Mouse (Mus musculus): ENCODE measurements around the gene Cct8.

Gene Cct8

GRCm38 (mm10) chr16:87495716-87496447 is at the start of gene Cct8:
Gene Cct8, minus strand, starts transcription at chr16:87495873.
- peak; percentile 29; the same call in 1 of the 2 replicates for TF ChIP-seq GATA4 (IDR thresholded peaks at IDR 0.05; ENCODE audit: insufficient replicate concordance, low read length)

DNA sequence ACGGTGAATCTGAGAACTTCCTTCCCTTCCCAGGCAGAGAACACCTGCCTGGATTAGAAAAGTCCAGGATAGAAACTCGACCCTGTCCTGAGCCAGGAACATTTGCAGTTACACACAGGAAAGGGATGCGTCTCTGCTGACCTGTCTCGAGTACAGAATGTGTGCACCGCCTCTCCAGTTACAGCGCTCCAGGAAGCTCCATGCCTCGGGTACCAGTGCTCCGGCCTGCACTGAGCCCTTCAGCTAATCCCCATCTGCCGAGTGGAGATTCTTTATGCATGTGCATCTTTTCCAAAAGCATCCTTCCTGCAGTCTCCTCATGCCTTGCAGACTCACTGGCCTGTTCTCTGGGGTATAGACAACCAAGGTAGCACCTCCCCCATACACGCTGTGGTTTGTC is 33.1 kb upstream of the Cct8 start:
- no peak for TF ChIP-seq GATA4 (IDR thresholded peaks at IDR 0.05; ENCODE audit: insufficient replicate concordance, low read length)

DNA sequence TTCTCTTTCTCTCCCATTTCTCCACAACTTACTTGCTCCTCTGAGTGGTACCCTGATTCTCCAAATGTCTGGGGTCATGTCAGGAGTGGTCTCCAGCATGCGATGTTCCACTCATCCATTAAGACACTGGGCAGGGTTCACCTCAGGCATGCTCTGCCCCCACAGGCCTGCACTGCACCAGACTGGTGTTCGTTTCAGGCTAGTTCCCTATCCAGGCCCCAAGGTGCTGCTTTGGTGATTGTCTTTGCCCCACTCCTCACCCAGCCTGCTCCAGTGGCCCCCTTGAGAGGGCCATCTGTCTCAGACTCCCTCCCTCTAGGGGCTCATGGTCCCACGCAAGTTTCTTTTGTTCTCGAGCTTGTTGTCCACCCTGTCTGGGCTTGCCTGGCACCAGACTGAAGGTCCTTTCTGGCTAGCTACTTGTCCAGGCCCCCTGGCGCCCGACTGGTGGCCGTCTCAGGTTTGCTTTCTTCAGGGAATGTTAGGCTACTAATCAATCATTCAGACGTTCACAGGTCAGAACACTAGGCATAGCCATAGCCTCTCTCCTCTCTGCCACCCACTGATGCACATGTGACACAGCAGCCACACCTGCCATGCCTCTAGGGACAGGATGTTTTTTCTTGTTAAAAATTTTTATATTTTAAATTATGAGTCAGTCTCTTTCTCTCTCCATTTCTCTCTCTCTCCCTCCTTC is 32.0 kb upstream of the Cct8 start:
- TF ChIP-seq GATA4 (IDR thresholded peaks at IDR 0.05; ENCODE audit: insufficient replicate concordance, low read length) = no peak

DNA sequence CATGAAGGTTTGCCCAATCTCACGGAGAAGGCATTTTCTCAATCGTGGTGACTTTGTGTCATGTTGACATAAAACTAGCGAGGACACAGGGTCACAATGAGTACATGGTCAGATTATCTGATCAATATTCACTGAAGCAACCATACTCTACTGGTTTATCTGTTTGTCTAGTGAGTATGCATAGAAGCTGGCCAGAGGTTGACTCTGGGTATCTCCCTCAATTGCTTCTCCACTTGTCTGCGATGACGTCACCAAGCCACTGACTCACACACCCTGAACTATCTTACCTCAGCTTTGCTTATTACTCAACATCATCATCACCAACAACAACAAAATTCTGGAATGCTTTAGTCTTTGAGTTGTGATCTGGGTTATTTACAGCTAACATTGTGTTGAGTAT is 28.6 kb upstream of the Cct8 start:
- TF ChIP-seq GATA4 (IDR thresholded peaks at IDR 0.05; ENCODE audit: insufficient replicate concordance, low read length) = peak; percentile 4; the same call in 1 of the 2 replicates

- no peak for TF ChIP-seq GATA4 (IDR thresholded peaks at IDR 0.05; ENCODE audit: insufficient replicate concordance, low read length)
These were observed 16.7 kb upstream of the Cct8 start for GRCm38 (mm10) chr16:87512331-87512730.

- TF ChIP-seq GATA4 (IDR thresholded peaks at IDR 0.05; ENCODE audit: insufficient replicate concordance, low read length) = no peak
These were observed 16.0 kb upstream of the Cct8 start for GRCm38 (mm10) chr16:87511706-87512105.

- TF ChIP-seq GATA4 (IDR thresholded peaks at IDR 0.05; ENCODE audit: insufficient replicate concordance, low read length) = no peak
These were observed 5.8 kb upstream of the Cct8 start for GRCm38 (mm10) chr16:87501304-87502078.

GRCm38 (mm10) chr16:87499556-87499955 is 3.9 kb upstream of the Cct8 start:
- no peak for TF ChIP-seq GATA4 (IDR thresholded peaks at IDR 0.05; ENCODE audit: insufficient replicate concordance, low read length)

- TF ChIP-seq GATA4 (IDR thresholded peaks at IDR 0.05; ENCODE audit: insufficient replicate concordance, low read length) = no peak
These were observed 1.5 kb upstream of the Cct8 start for GRCm38 (mm10) chr16:87497171-87497570.

GRCm38 (mm10) chr16:87496728-87497127 is 1.1 kb upstream of the Cct8 start:
- no peak for TF ChIP-seq GATA4 (IDR thresholded peaks at IDR 0.05; ENCODE audit: insufficient replicate concordance, low read length)

- TF ChIP-seq GATA4 (IDR thresholded peaks at IDR 0.05; ENCODE audit: insufficient replicate concordance, low read length) = no peak
These were observed 568 bp downstream of the Cct8 start for GRCm38 (mm10) chr16:87494955-87495655.

- TF ChIP-seq GATA4 (IDR thresholded peaks at IDR 0.05; ENCODE audit: insufficient replicate concordance, low read length) = peak; percentile 92
These were observed 7.1 kb downstream of the Cct8 start for GRCm38 (mm10) chr16:87488605-87489004.

DNA sequence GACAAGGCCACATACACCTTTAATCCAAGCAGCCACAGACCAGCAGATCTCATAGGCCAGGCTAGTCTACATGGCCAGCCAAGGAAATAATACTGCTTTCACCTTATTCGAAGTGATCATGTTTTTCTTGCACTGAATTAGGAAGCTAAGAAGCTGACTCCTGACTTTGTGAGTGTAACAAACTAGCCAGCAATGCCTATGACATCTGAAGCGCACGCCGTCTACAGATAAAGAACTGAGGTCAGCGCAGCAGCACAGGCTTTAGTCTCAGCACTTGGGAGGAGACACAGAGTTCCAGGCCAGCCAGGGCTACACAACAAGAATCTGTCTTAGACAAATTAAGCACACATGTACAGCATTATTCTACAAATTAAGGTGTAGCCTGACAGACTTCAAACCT is 8.9 kb downstream of the Cct8 start:
- TF ChIP-seq GATA4 (IDR thresholded peaks at IDR 0.05; ENCODE audit: insufficient replicate concordance, low read length) = no peak

- TF ChIP-seq GATA4 (IDR thresholded peaks at IDR 0.05; ENCODE audit: insufficient replicate concordance, low read length) = no peak
These were observed 11.3 kb downstream of the Cct8 start for GRCm38 (mm10) chr16:87484367-87484766.

DNA sequence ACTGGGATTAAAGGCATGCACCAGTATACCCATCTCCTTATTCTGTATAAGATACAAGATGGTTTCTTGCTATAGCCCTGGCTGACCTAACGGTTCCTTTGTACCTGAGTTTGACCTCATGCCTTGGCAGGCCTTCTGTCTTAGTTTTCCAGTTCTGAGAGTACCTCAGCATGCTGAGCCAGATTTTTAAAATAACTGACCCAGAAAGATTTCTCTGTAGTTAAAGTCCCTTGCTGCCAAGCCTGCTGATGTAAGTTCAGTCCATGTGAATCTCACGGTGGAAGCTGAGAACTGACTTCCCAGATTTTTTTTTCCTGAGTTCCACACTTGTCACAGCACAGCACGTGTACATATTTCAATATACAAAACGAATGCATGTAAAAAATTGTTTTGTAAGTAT is 25.1 kb downstream of the Cct8 start:
- no peak for TF ChIP-seq GATA4 (IDR thresholded peaks at IDR 0.05; ENCODE audit: insufficient replicate concordance, low read length)

Data from liver, adult (tissue).